Comparison of ENCODE assay signal across 11 mouse cellular contexts in the genomic region with DNA sequence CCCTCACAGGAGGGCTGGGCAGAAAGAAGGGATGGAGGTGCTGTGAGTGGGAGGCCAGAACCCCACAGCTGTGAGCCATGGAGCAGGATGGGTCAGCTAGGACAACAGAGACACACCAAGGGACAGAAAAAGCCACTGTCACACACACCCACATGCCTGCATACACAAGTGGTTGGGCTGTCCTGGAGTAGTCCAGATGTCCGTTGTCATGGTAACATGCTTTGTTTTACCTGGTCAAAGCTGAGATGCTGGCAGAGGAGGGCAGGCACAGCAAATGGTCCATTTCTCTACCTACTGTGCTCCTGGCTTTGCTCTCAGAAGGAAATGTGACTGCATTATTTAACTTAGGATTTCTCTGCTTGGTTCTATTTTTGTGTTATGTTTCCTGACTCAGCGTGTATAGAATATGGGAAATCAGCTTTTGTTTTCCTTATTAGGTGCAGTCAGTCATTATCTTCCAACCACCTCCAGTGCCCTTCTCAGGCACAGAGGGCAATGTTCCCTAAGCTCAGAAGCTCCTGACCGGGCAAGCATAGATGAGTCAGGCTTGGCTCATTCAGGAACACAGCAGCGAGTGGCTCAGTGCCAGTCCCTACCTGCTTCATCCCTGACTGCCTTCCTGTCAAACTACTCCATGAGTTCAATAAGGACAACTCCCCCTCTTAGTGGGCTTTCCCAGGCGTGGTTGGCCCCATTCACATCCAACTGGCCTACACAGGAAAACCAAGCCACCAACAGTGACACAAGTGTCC.
DNase-seq lines count a peak whose midpoint lies in the region; ATAC-seq and TF ChIP-seq lines count a peak whose summit lies in the region.
"Had no signal": no experiment of that assay in that cellular context is flagged by ENCODE, and none has a peak within 500 bp of the region (broad histone marks: within the 10 kb centered on the region; RNA-seq: fewer than 3 reads in every experiment).

No protein-coding gene starts in this region.

- no peaks in the 10 kb centered on the region for H3K9me3 ChIP-seq in hindbrain, embryonic 13.5 days
- no peaks in the 10 kb centered on the region for H3K9me3 ChIP-seq in hindbrain, embryonic 14.5 days (ENCODE audit: control insufficient read depth, low read length)
- H3K9me3 ChIP-seq: heart, embryonic 15.5 days; limb, embryonic 10.5 days had no signal

- no peak for DNase-seq in hindbrain, embryonic 14.5 days (ENCODE audit: low spot score)
- DNase-seq in lung, postnatal 36 days = peak; percentile 7
- DNase-seq in lung, postnatal 4 days = no peak
- DNase-seq in brain, embryonic 14.5 days (ENCODE audit: low read depth) = peak; percentile 43
- DNase-seq in embryo, embryonic 11 days = peak; percentile 54
- DNase-seq in layer of hippocampus, adult 18-20 months (ENCODE audit: low spot score in 2 of 2) = no peak
- DNase-seq in layer of hippocampus, postnatal 10 days (ENCODE audit: low spot score in 2 of 2) = no peak
- DNase-seq: gastrocnemius, postnatal 14 days had no signal

- TF ChIP-seq CTCF in brain, embryonic 14.5 days (IDR thresholded peaks at IDR 0.05; ENCODE audit: borderline replicate concordance, extremely low read depth, insufficient read depth, insufficient read length) = no peak

- H3K4me2 ChIP-seq in hindbrain, embryonic 13.5 days = no peak overlapping the region
- no peak overlapping the region for H3K4me2 ChIP-seq in hindbrain, embryonic 14.5 days (replicated peaks)
- H3K4me2 ChIP-seq: heart, embryonic 15.5 days had no signal

- H3K36me3 ChIP-seq in hindbrain, embryonic 13.5 days = peaks cover 20% of the 10 kb centered on the region
- H3K36me3 ChIP-seq in hindbrain, embryonic 14.5 days (replicated peaks; ENCODE audit: control insufficient read depth, insufficient read depth) = peaks cover 19% of the 10 kb centered on the region
- H3K36me3 ChIP-seq: heart, embryonic 15.5 days had no signal

- no peak overlapping the region for H3K9ac ChIP-seq in hindbrain, embryonic 13.5 days
- no peak overlapping the region for H3K9ac ChIP-seq in hindbrain, embryonic 14.5 days
- H3K9ac ChIP-seq: heart, embryonic 15.5 days had no signal

- no peak overlapping the region for H3K4me3 ChIP-seq in hindbrain, embryonic 13.5 days
- H3K4me3 ChIP-seq in hindbrain, embryonic 14.5 days (replicated peaks; ENCODE audit: low read length) = no peak overlapping the region
- H3K4me3 ChIP-seq: heart, embryonic 15.5 days; limb, embryonic 10.5 days had no signal

- WGBS in hindbrain, embryonic 13.5 days = 73% methylated on average over 5 of the region's 5 CpGs
- WGBS in hindbrain, embryonic 14.5 days = 75% methylated on average over 5 of the region's 5 CpGs

- H3K27me3 ChIP-seq in hindbrain, embryonic 13.5 days = no peaks in the 10 kb centered on the region
- H3K27me3 ChIP-seq in hindbrain, embryonic 14.5 days (ENCODE audit: control insufficient read depth, insufficient read depth, low read length) = no peaks in the 10 kb centered on the region
- H3K27me3 ChIP-seq: heart, embryonic 15.5 days had no signal

- no peak overlapping the region for H3K27ac ChIP-seq in hindbrain, embryonic 13.5 days
- H3K27ac ChIP-seq in hindbrain, embryonic 14.5 days = no peak overlapping the region
- H3K27ac ChIP-seq: heart, embryonic 15.5 days; limb, embryonic 10.5 days had no signal

- 0 out of 2 replicates have a peak, but pooled peaks have one; percentile 21 for ATAC-seq in hindbrain, embryonic 13.5 days (ENCODE audit: low FRiP score)
- no peak for ATAC-seq in hindbrain, embryonic 14.5 days (ENCODE audit: low FRiP score)

- TF ChIP-seq POLR2A in brain, embryonic 14.5 days (IDR thresholded peaks at IDR 0.05; ENCODE audit: borderline replicate concordance, extremely low read depth, insufficient read depth, insufficient read length, poor library complexity, severe bottlenecking) = no peak

- peaks cover 27% of the 10 kb centered on the region for H3K4me1 ChIP-seq in hindbrain, embryonic 13.5 days (replicated peaks)
- H3K4me1 ChIP-seq in hindbrain, embryonic 14.5 days (replicated peaks; ENCODE audit: control insufficient read depth, insufficient read depth, low read length) = peaks cover 8% of the 10 kb centered on the region; the same call in 1 of the 2 replicates
- H3K4me1 ChIP-seq: heart, embryonic 15.5 days; limb, embryonic 10.5 days had no signal

Comparison
In these comparisons a context has a peak if more than half of its experiments do, and no peak if none do; other contexts are left out.
1. DNase-seq: peak in lung, postnatal 36 days (single experiment), brain, embryonic 14.5 days (single experiment) and embryo, embryonic 11 days (single experiment); none in hindbrain, embryonic 14.5 days (single experiment), lung, postnatal 4 days (0 of 2), layer of hippocampus, adult 18-20 months (0 of 2) and layer of hippocampus, postnatal 10 days (0 of 2).